Mouse (Mus musculus): ENCODE measurements at regions not wholly inside any gene's neighbourhood (a gene's known extent, or its start where the extent isn't known, plus 50 kb on each side); places are given as distances from the start of the nearest gene placed in this dataset.

DNA sequence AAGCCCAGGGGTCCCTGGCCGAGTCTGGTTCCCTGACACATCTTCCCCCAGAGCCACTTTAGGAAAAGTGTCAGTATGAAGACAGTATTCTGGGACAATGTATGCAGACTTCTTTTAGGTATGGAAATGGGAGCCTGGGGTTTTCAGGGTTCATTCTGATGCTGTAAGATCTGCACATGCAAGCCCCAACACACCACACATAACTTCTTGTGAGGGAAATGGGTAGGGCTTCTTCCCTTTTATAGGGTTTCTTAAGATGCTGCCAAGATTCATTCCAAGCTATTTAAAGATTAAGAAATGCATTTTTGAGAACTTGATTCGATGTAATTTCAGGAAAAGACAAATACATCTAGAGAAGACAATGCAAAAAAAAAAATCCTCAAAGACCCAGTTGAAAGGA lies 385.8 kb downstream of the Slc4a3 start:
- no peak for TF ChIP-seq CTCF (conservative IDR thresholded peaks at IDR 0.05; ENCODE audit: low read length)
- no peak for TF ChIP-seq POU5F1 (IDR thresholded peaks at IDR 0.05; ENCODE audit: borderline replicate concordance, low read length)
- no peak for TF ChIP-seq NANOG (IDR thresholded peaks at IDR 0.05; ENCODE audit: borderline replicate concordance, low read length)
